Mouse (Mus musculus) forebrain, embryonic 13.5 days (tissue): ENCODE measurements around the gene Capns2. TPM values are rescaled to one million over a fixed set of nuclear protein-coding genes. Genes with fewer than 3 reads are reported as not detected.
"Not testable (repeated sequence)": the region's sequence is repeated elsewhere in the genome, so short reads cannot be mapped to it uniquely, and the experiment has no call there.

Experiments used
- ATAC-seq: fragments of 200-750 bp; cut with Nextera tagmentation; 2 replicates; pipeline ENCODE4 v1.8.0; 2017
- H3K27ac ChIP-seq: fragments of 300-500 bp; sonication (generic); 2 replicates; pipeline ENCODE4 v1.5.1; 2015; ENCODE audit warnings: inconsistent platforms, mild to moderate bottlenecking, moderate library complexity
- H3K27me3 ChIP-seq: fragments of 300-500 bp; sonication (generic); 2 replicates; pipeline ENCODE4 v1.6.1; 2015; ENCODE audit warnings: mild to moderate bottlenecking, inconsistent platforms
- H3K36me3 ChIP-seq: fragments of 300-500 bp; sonication (generic); 2 replicates; pipeline ENCODE4 v1.6.1; 2015; ENCODE audit warnings: mild to moderate bottlenecking, inconsistent platforms; ENCODE audit not compliant: poor library complexity, severe bottlenecking
- H3K4me1 ChIP-seq: fragments of 300-500 bp; sonication (generic); 2 replicates; pipeline ENCODE4 v1.6.1; 2015; ENCODE audit warnings: inconsistent platforms
- H3K4me2 ChIP-seq: fragments of 300-500 bp; sonication (generic); 2 replicates; pipeline ENCODE4 v1.6.1; 2015; ENCODE audit warnings: inconsistent platforms, mild to moderate bottlenecking, moderate library complexity
- H3K4me3 ChIP-seq: fragments of 300-500 bp; sonication (generic); 2 replicates; pipeline ENCODE4 v1.5.1; 2015; ENCODE audit warnings: mild to moderate bottlenecking, inconsistent platforms
- H3K9ac ChIP-seq: fragments of 300-500 bp; sonication (generic); 2 replicates; pipeline ENCODE4 v1.6.1; 2015; ENCODE audit warnings: mild to moderate bottlenecking, inconsistent platforms
- H3K9me3 ChIP-seq: fragments of 300-500 bp; sonication (generic); replicated peaks from 2 replicates; pipeline ENCODE4 v1.6.1; 2016; ENCODE audit warnings: inconsistent platforms
- WGBS: fragments of 180-500 bp; shearing (Covaris S2); methylation state at CpG from one replicate; pipeline ENCODE4 v1.1.7; 2015; 5-methylcytosine and 5-hydroxymethylcytosine counted together
- polyA plus RNA-seq: library from polyadenylated mRNA; unstranded; fragments of >200 nt; fragmentation: Nextera tagmentation; extraction: Ambion mirVana; gene quantifications from 2 replicates; pipeline ENCODE4 v1.2.1, GENCODE M21; 2015

Capns2 gene
- polyA plus RNA-seq, 1 experiment from 2014 or later = not detected

- Histone ChIP-seq H3K4me3 (no peak overlapping the region), H3K9me3 (no peaks in the 10 kb centered on the region), H3K9ac (no peak overlapping the region), H3K36me3 (no peaks in the 10 kb centered on the region), H3K4me1 (peaks cover under 1% of the 10 kb centered on the region; the same call in 1 of the 2 replicates), H3K4me2 (no peak overlapping the region), H3K27me3 (no peaks in the 10 kb centered on the region), H3K27ac (no peak overlapping the region)
- WGBS = 75% methylated on average over 4 of the region's 4 CpGs
- ATAC-seq = no peak
These were observed 20.0 kb upstream of the Capns2 start for GRCm38 (mm10) chr8:92881247-92881646.

- Histone ChIP-seq H3K4me1 (no peaks in the 10 kb centered on the region), H3K36me3 (no peaks in the 10 kb centered on the region), H3K9ac (no peak overlapping the region), H3K4me2 (no peak overlapping the region), H3K27me3 (no peaks in the 10 kb centered on the region), H3K4me3 (no peak overlapping the region), H3K9me3 (no peaks in the 10 kb centered on the region), H3K27ac (no peak overlapping the region)
- 86% methylated on average over 2 of the region's 2 CpGs for whole genome bisulfite sequencing
- ATAC-seq = no peak
These were observed 17.4 kb upstream of the Capns2 start for GRCm38 (mm10) chr8:92883771-92884170.

GRCm38 (mm10) chr8:92892216-92892615 is 9.0 kb upstream of the Capns2 start:
- H3K4me3 ChIP-seq, H3K36me3 ChIP-seq, H3K4me1 ChIP-seq, ATAC-seq, H3K4me2 ChIP-seq, H3K9me3 ChIP-seq, H3K27ac ChIP-seq, H3K9ac ChIP-seq, H3K27me3 ChIP-seq: not testable (repeated sequence)
- 79% methylated on average over 3 of the region's 3 CpGs for WGBS

GRCm38 (mm10) chr8:92893870-92894269 is 7.3 kb upstream of the Capns2 start:
- H3K36me3 ChIP-seq = no peaks in the 10 kb centered on the region
- H3K9me3 ChIP-seq = no peaks in the 10 kb centered on the region
- H3K9ac ChIP-seq = no peak overlapping the region
- no peak for ATAC-seq
- no peak overlapping the region for H3K4me3 ChIP-seq
- no peaks in the 10 kb centered on the region for H3K4me1 ChIP-seq
- H3K4me2 ChIP-seq = no peak overlapping the region
- H3K27ac ChIP-seq = no peak overlapping the region
- no peaks in the 10 kb centered on the region for H3K27me3 ChIP-seq
- WGBS = 80% methylated on average over 2 of the region's 2 CpGs

GRCm38 (mm10) chr8:92895053-92895452 is 6.2 kb upstream of the Capns2 start:
- Histone ChIP-seq H3K4me3 (no peak overlapping the region), H3K27me3 (no peaks in the 10 kb centered on the region), H3K9me3 (no peaks in the 10 kb centered on the region), H3K27ac (no peak overlapping the region), H3K9ac (no peak overlapping the region), H3K4me1 (no peaks in the 10 kb centered on the region), H3K4me2 (no peak overlapping the region), H3K36me3 (no peaks in the 10 kb centered on the region)
- no peak for ATAC-seq
- 91% methylated on average over 7 of the region's 7 CpGs for WGBS

GRCm38 (mm10) chr8:92896056-92896455 is 5.2 kb upstream of the Capns2 start:
- no peaks in the 10 kb centered on the region for H3K27me3 ChIP-seq
- no peaks in the 10 kb centered on the region for H3K9me3 ChIP-seq
- H3K4me3 ChIP-seq = no peak overlapping the region
- no peaks in the 10 kb centered on the region for H3K36me3 ChIP-seq
- no peak overlapping the region for H3K4me2 ChIP-seq
- 65% methylated on average over 1 of the region's 1 CpGs for WGBS
- H3K27ac ChIP-seq = no peak overlapping the region
- no peaks in the 10 kb centered on the region for H3K4me1 ChIP-seq
- no peak for ATAC-seq
- no peak overlapping the region for H3K9ac ChIP-seq

- H3K4me3 ChIP-seq = no peak overlapping the region
- no peak overlapping the region for H3K4me2 ChIP-seq
- no peak overlapping the region for H3K27ac ChIP-seq
- H3K9ac ChIP-seq = no peak overlapping the region
- ATAC-seq = no peak
- H3K27me3 ChIP-seq = no peaks in the 10 kb centered on the region
- H3K36me3 ChIP-seq = no peaks in the 10 kb centered on the region
- H3K4me1 ChIP-seq = no peaks in the 10 kb centered on the region
- no peaks in the 10 kb centered on the region for H3K9me3 ChIP-seq
- WGBS = 84% methylated on average over 5 of the region's 5 CpGs
These were observed 4.6 kb upstream of the Capns2 start for GRCm38 (mm10) chr8:92896611-92897010.

GRCm38 (mm10) chr8:92897794-92898193 is 3.4 kb upstream of the Capns2 start:
- Histone ChIP-seq H3K4me1 (no peaks in the 10 kb centered on the region), H3K9ac (no peak overlapping the region), H3K4me2 (no peak overlapping the region), H3K9me3 (no peaks in the 10 kb centered on the region), H3K27ac (no peak overlapping the region), H3K4me3 (no peak overlapping the region), H3K27me3 (no peaks in the 10 kb centered on the region), H3K36me3 (no peaks in the 10 kb centered on the region)
- WGBS = 92% methylated on average over 4 of the region's 4 CpGs
- ATAC-seq = no peak

- no peak overlapping the region for H3K27ac ChIP-seq
- no peaks in the 10 kb centered on the region for H3K9me3 ChIP-seq
- H3K4me1 ChIP-seq = no peaks in the 10 kb centered on the region
- H3K36me3 ChIP-seq = no peaks in the 10 kb centered on the region
- ATAC-seq = no peak
- H3K9ac ChIP-seq = no peak overlapping the region
- H3K27me3 ChIP-seq = no peaks in the 10 kb centered on the region
- no peak overlapping the region for H3K4me3 ChIP-seq
- 84% methylated on average over 9 of the region's 9 CpGs for WGBS
- H3K4me2 ChIP-seq = no peak overlapping the region
These were observed 1.6 kb upstream of the Capns2 start for GRCm38 (mm10) chr8:92899590-92899989.

- 87% methylated on average over 2 of the region's 2 CpGs for WGBS
- no peaks in the 10 kb centered on the region for H3K27me3 ChIP-seq
- no peaks in the 10 kb centered on the region for H3K36me3 ChIP-seq
- H3K9ac ChIP-seq = no peak overlapping the region
- no peak overlapping the region for H3K27ac ChIP-seq
- no peak overlapping the region for H3K4me2 ChIP-seq
- H3K9me3 ChIP-seq = no peaks in the 10 kb centered on the region
- no peak overlapping the region for H3K4me3 ChIP-seq
- H3K4me1 ChIP-seq = no peaks in the 10 kb centered on the region
- ATAC-seq = no peak
These were observed 1.8 kb downstream of the Capns2 start for GRCm38 (mm10) chr8:92902981-92903380.

- Histone ChIP-seq H3K4me2 (no peak overlapping the region), H3K4me3 (no peak overlapping the region), H3K27me3 (no peaks in the 10 kb centered on the region), H3K9ac (no peak overlapping the region), H3K27ac (no peak overlapping the region), H3K4me1 (no peaks in the 10 kb centered on the region), H3K36me3 (no peaks in the 10 kb centered on the region), H3K9me3 (no peaks in the 10 kb centered on the region)
- 88% methylated on average over 11 of the region's 11 CpGs for WGBS
- ATAC-seq = no peak
These were observed 2.4 kb downstream of the Capns2 start for GRCm38 (mm10) chr8:92903488-92904135.

- H3K36me3 ChIP-seq = no peaks in the 10 kb centered on the region
- H3K4me3 ChIP-seq = no peak overlapping the region
- no peak overlapping the region for H3K9ac ChIP-seq
- H3K27me3 ChIP-seq = no peaks in the 10 kb centered on the region
- no peaks in the 10 kb centered on the region for H3K9me3 ChIP-seq
- WGBS = 94% methylated on average over 9 of the region's 9 CpGs
- no peak for ATAC-seq
- no peak overlapping the region for H3K27ac ChIP-seq
- H3K4me2 ChIP-seq = no peak overlapping the region
- no peaks in the 10 kb centered on the region for H3K4me1 ChIP-seq
These were observed 5.3 kb downstream of the Capns2 start for GRCm38 (mm10) chr8:92906553-92906952.

GRCm38 (mm10) chr8:92908448-92908847 is 7.2 kb downstream of the Capns2 start:
- Histone ChIP-seq H3K4me1 (no peaks in the 10 kb centered on the region), H3K27ac (no peak overlapping the region), H3K9ac (no peak overlapping the region), H3K36me3 (no peaks in the 10 kb centered on the region), H3K4me2 (no peak overlapping the region), H3K4me3 (no peak overlapping the region), H3K27me3 (no peaks in the 10 kb centered on the region), H3K9me3 (no peaks in the 10 kb centered on the region)
- WGBS = 91% methylated on average over 2 of the region's 2 CpGs
- ATAC-seq = no peak
